Mouse (Mus musculus) layer of hippocampus, adult 11-12 months (tissue): ENCODE measurements at regions not wholly inside any gene's neighbourhood (a gene's known extent, or its start where the extent isn't known, plus 50 kb on each side); places are given as distances from the start of the nearest gene placed in this dataset.

Experiments
- DNase-seq: peaks from one replicate; pipeline ENCODE4 v3.0.0; 2022; ENCODE audit warnings: low spot score

- no peak for DNase-seq
These were observed 314.5 kb downstream of the Plod2 start for GRCm38 (mm10) chr9:92856410-92857083.

- DNase-seq = no peak
These were observed 323.8 kb downstream of the Plod2 start for GRCm38 (mm10) chr9:92865822-92866221.

GRCm38 (mm10) chr9:92878589-92878988, 336.6 kb downstream of the Plod2 start:
- DNase-seq = peak; percentile 65

GRCm38 (mm10) chr9:92879812-92880211, 337.8 kb downstream of the Plod2 start:
- no peak for DNase-seq

GRCm38 (mm10) chr9:92882251-92882832, 340.3 kb downstream of the Plod2 start:
- DNase-seq = no peak

- DNase-seq = no peak
These were observed 348.0 kb downstream of the Plod2 start for GRCm38 (mm10) chr9:92890063-92890462.

- DNase-seq = no peak
These were observed 357.7 kb downstream of the Plod2 start for GRCm38 (mm10) chr9:92899733-92900132.

GRCm38 (mm10) chr9:92907102-92907501, 365.1 kb downstream of the Plod2 start:
- no peak for DNase-seq

- DNase-seq = no peak
These were observed 377.4 kb downstream of the Plod2 start for GRCm38 (mm10) chr9:92919396-92919795.

GRCm38 (mm10) chr9:92930231-92930966, 388.4 kb downstream of the Plod2 start:
- DNase-seq = peak; percentile 14

GRCm38 (mm10) chr9:92937802-92938201, 395.8 kb downstream of the Plod2 start:
- no peak for DNase-seq

- DNase-seq = no peak
These were observed 408.1 kb downstream of the Plod2 start for GRCm38 (mm10) chr9:92950092-92950491.

- DNase-seq = no peak
These were observed 421.3 kb downstream of the Plod2 start for GRCm38 (mm10) chr9:92963275-92963674.

GRCm38 (mm10) chr9:92991759-92992158, 449.7 kb downstream of the Plod2 start:
- no peak for DNase-seq

- DNase-seq = no peak
These were observed 454.1 kb downstream of the Plod2 start for GRCm38 (mm10) chr9:92996156-92996555.

GRCm38 (mm10) chr9:93005182-93005953, 463.3 kb downstream of the Plod2 start:
- DNase-seq = no peak

- DNase-seq = no peak
These were observed 466.7 kb downstream of the Plod2 start for GRCm38 (mm10) chr9:93008511-93009302.

- peak; percentile 6 for DNase-seq
These were observed 502.4 kb downstream of the Plod2 start for GRCm38 (mm10) chr9:93044298-93044912.

- no peak for DNase-seq
These were observed 530.1 kb downstream of the Plod2 start for GRCm38 (mm10) chr9:93072140-93072539.

- no peak for DNase-seq
These were observed 541.1 kb downstream of the Plod2 start for GRCm38 (mm10) chr9:93083114-93083513.

- no peak for DNase-seq
These were observed 556.1 kb downstream of the Plod2 start for GRCm38 (mm10) chr9:93098008-93098581.
